Mouse (Mus musculus) heart, postnatal 0 days (tissue): ENCODE data around the gene Tfeb. TPM values are rescaled to one million over a fixed set of nuclear protein-coding genes. Genes with fewer than 3 reads are reported as not detected.

Source experiments
- ATAC-seq: fragments of 200-750 bp; cut with Nextera tagmentation; 2 replicates; pipeline ENCODE4 v1.8.0; 2017; ENCODE audit warnings: low read depth, moderate number of reproducible peaks, moderate library complexity; ENCODE audit not compliant: insufficient read depth
- DNase-seq: peaks from one replicate; pipeline ENCODE4 v3.0.0-alpha.2; 2016; ENCODE audit warnings: low spot score
- H3K27ac ChIP-seq: fragments of 300-500 bp; sonication (generic); 2 replicates; pipeline ENCODE4 v1.5.1; 2014; ENCODE audit warnings: low read depth, mild to moderate bottlenecking
- H3K27me3 ChIP-seq: fragments of 300-500 bp; sonication (generic); 2 replicates; pipeline ENCODE4 v1.6.1; 2014; ENCODE audit warnings: low read length, mixed read lengths; ENCODE audit not compliant: control insufficient read depth, insufficient read depth
- H3K36me3 ChIP-seq: fragments of 300-500 bp; sonication (generic); replicated peaks from 2 replicates; pipeline ENCODE4 v1.6.1; 2014; ENCODE audit warnings: low read length, mixed read lengths; ENCODE audit not compliant: control insufficient read depth, insufficient read depth
- H3K4me1 ChIP-seq: fragments of 300-500 bp; sonication (generic); 2 replicates; pipeline ENCODE4 v1.6.1; 2014; ENCODE audit warnings: antibody characterized with exemption; ENCODE audit not compliant: control insufficient read depth, insufficient read depth
- H3K4me2 ChIP-seq: fragments of 300-500 bp; sonication (generic); 2 replicates; pipeline ENCODE4 v1.6.1; 2014; ENCODE audit warnings: low read depth, mild to moderate bottlenecking, low read length, moderate library complexity
- H3K4me3 ChIP-seq: fragments of 300-500 bp; sonication (generic); 2 replicates; pipeline ENCODE4 v1.5.1; 2014; ENCODE audit warnings: low read depth, low read length
- H3K9ac ChIP-seq: fragments of 300-500 bp; sonication (generic); replicated peaks from 2 replicates; pipeline ENCODE4 v1.6.1; 2014; ENCODE audit warnings: low read depth, low read length, mixed read lengths
- H3K9me3 ChIP-seq: fragments of 300-500 bp; sonication (generic); replicated peaks from 2 replicates; pipeline ENCODE4 v1.6.1; 2016; ENCODE audit warnings: low read length; ENCODE audit not compliant: control insufficient read depth
- CTCF ChIP-seq: IDR thresholded peaks from 2 replicates; pipeline ENCODE4 v1.5.1; 2016; ENCODE audit warnings: antibody characterized with exemption, control low read depth, low read depth
- EP300 ChIP-seq: IDR thresholded peaks from 2 replicates; pipeline ENCODE4 v1.6.1; 2016; ENCODE audit warnings: antibody characterized with exemption, low read depth
- WGBS: fragments of 180-500 bp; shearing (Covaris S2); extraction: QIAGEN DNeasy Blood & Tissue Kit; methylation state at CpG from one replicate; pipeline ENCODE4 v1.1.7; 2014; 5-methylcytosine and 5-hydroxymethylcytosine counted together
- polyA plus RNA-seq: library from polyadenylated mRNA; unstranded; fragments of >200 nt; fragmentation: Nextera tagmentation; extraction: Ambion mirVana; gene quantifications from 2 replicates; pipeline ENCODE4 v1.2.1, GENCODE M21; 2015
- total RNA-seq: library from RNA; depleted of rRNA; stranded (reverse); fragments of >200 nt; gene quantifications from 2 replicates; pipeline ENCODE4 v1.2.3, GENCODE M21; 2014; ENCODE audit warnings: low replicate concordance; rRNA removed

Gene Tfeb
- 42.4 and 57.5 TPM in 2 replicates for total RNA-seq
- polyA plus RNA-seq: 26.9 and 27.9 TPM in 2 replicates

DNA sequence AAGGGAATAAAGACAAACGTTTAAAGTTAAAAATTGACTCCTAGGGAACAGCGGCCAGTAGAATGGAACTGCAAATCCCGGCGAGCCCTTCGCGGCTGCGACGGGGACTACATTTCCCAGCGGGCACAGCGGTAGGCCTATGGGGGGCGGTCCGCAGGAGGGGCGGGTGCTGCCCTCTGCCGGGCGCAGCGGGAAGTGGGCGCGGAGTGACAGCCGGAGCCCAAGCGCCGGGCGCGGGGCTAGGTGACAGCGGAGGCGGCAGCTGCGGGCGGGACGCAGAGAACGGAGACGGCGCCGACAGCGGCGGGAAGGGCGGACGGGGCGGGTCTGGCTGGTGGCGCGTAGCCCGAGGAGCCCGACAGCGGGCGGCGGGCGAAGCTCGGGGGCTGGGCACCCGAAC is at the start of gene Tfeb:
Gene Tfeb (plus strand): TSS at position 175 of the 400 bp plus-strand sequence.
- TF ChIP-seq CTCF (peak; percentile 91), EP300 (no peak)
- H3K4me3 ChIP-seq: peak within 1 kb of the TSS; percentile 93
- DNase-seq: peak; percentile 92
- no peaks in the 10 kb centered on the region for H3K36me3 ChIP-seq
- peak; percentile 78 for ATAC-seq
- WGBS: under 1% methylated on average over 45 of the region's 47 CpGs
- peaks cover 17% of the 10 kb centered on the region; the same call in 1 of the 2 replicates for H3K4me1 ChIP-seq
- peak within 1 kb of the TSS; percentile 92 for H3K9ac ChIP-seq
- peak within 1 kb of the TSS; percentile 94 for H3K27ac ChIP-seq
- H3K4me2 ChIP-seq: peak within 1 kb of the TSS; percentile 95
- H3K9me3 ChIP-seq: no peaks in the 10 kb centered on the region
- H3K27me3 ChIP-seq: no peaks in the 10 kb centered on the region

DNA sequence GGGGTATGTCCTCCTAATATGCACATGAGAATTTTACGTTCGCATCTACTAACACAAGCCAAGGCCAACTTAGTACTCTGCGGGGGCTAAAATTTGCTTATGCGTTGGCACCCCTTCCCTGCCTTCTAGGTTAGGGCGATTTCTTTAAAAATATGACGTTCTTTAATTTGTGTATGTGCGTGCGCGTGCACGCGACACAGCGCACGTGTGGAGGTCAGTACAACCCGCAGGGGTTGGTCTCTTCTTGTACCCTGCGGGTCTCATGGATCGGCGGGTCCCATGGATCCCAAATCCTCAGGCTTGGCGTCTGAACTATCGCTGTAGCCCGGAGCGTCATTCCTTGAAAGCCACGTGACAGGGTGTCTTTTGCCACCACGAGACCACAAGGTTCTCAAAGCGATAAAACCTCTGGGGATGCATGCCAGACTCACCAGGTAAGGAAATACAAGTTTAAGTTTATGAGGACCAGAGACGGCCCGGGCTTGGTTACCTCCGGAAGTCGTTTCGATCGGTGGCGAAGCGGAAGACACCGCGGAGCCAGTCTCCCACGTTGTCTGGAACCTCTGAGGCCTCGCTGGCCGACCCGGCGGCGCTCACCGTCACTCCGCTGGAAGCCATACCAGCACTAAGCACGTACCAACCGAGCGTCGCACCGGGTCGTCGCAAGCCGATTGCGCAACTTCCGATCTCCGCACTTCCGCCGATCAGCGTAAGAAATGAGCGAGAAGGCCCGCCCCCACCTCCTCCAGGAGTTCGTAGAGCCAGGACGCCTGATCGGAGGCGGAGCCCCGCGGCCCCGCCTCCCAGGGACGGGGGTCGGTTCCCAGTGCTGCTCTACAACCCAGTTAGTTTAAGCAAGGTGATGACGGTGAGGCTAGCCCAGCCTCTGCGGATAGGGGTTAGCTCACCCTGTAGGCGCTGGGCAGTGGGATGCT is 49.2 kb upstream of the Tfeb start:
- Histone ChIP-seq H3K4me3 (peak overlapping the region; percentile 72), H3K36me3 (peaks cover 37% of the 10 kb centered on the region), H3K9ac (peak overlapping the region; percentile 77), H3K4me1 (peaks cover 5% of the 10 kb centered on the region; the same call in 1 of the 2 replicates), H3K4me2 (peak overlapping the region; percentile 94), H3K9me3 (no peaks in the 10 kb centered on the region), H3K27ac (peak overlapping the region; percentile 77), H3K27me3 (no peaks in the 10 kb centered on the region)
- ATAC-seq (peak; percentile 87), DNase-seq (peak; percentile 97)
- whole genome bisulfite sequencing: under 1% methylated on average over 70 of the region's 70 CpGs
- peak; percentile 49; the same call in 1 of the 2 replicates for TF ChIP-seq EP300
- TF ChIP-seq CTCF: no peak

DNA sequence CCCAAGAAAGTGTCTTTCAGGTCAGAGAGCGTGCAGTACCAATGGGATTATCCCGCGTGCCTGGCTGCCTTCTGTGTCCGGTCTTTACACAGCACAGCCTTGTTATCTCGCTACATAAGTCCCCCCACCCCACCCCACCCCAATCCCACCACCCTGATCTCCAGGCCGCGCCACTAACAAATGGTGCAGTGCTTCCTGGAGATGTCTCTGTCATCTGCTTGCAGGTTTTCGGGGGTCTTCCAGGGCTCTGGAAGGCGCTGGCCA is 48.6 kb upstream of the Tfeb start, which contains the start of gene Tomm6:
Gene Tomm6 (minus strand): TSS at position 43 of the 264 bp plus-strand sequence.
- Histone ChIP-seq H3K27me3 (no peaks in the 10 kb centered on the region), H3K4me1 (peaks cover 5% of the 10 kb centered on the region; the same call in 1 of the 2 replicates), H3K9ac (peak within 1 kb of the TSS; percentile 77), H3K4me2 (peak within 1 kb of the TSS; percentile 94), H3K4me3 (peak within 1 kb of the TSS; percentile 72), H3K27ac (peak within 1 kb of the TSS; percentile 77), H3K36me3 (peaks cover 31% of the 10 kb centered on the region), H3K9me3 (no peaks in the 10 kb centered on the region)
- TF ChIP-seq CTCF: no peak
- TF ChIP-seq EP300: no peak
- WGBS: 0% methylated on average over 9 of the region's 9 CpGs
- no peak for DNase-seq
- ATAC-seq: no peak

DNA sequence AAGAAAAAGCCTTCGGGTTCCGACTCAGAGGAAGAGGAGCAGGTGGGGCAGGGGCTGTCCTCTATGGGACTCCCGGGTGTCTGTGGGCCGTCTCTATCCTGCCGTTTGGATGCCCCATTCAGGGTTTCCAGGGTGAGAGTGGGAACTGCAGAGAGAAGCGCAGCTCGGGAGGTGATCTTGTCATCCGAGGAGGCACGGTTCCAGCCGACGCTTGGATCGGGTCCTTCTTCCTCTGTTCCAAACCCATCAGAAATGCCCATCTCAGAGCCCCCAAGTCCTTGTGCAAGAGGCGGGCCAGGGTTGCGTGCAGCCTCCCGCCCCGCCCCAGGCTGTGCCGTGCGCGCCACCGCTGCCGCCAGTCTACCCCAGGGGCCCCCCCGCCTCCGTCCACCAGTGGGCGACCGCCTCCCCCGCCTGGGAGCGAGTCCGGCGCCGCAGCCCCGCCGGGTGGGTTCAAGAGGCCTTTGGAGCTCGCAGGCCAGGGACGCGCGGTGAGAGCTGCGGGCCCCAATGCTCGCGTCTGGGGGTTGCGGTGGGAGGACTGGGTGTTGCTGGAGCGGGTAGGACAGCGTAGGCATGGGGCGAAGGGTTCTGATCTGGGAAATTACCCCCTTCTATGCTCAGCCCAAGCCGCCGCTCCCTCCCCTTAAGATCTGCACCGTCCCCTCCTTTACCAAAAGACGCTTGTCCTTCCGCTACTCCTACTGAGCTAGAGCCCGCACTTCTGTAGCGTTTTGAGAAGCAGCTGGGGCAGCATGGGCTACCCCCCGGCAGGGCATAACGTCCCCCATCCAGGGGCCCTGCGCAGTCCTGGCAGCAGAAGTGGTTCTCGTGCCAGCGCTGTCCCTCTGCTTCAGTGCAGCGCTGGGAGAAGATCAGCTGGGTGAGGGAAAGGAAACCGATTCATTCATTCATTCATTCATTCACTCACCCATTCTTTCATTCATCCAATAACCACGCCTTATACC is 47.9 kb upstream of the Tfeb start, which contains the start of gene Frs3:
Gene Frs3 (plus strand): TSS at position 423 of the 968 bp plus-strand sequence.
- Histone ChIP-seq H3K4me1 (peaks cover 5% of the 10 kb centered on the region; the same call in 1 of the 2 replicates), H3K36me3 (peaks cover 26% of the 10 kb centered on the region), H3K9ac (peak within 1 kb of the TSS; percentile 77), H3K27me3 (no peaks in the 10 kb centered on the region), H3K27ac (peak within 1 kb of the TSS; percentile 77), H3K4me3 (peak within 1 kb of the TSS; percentile 72), H3K4me2 (peak within 1 kb of the TSS; percentile 94), H3K9me3 (no peaks in the 10 kb centered on the region)
- DNase-seq (peak; percentile 58), ATAC-seq (peak; percentile 73)
- TF ChIP-seq EP300 (no peak), CTCF (no peak)
- 2% methylated on average over 47 of the region's 58 CpGs for whole genome bisulfite sequencing

DNA sequence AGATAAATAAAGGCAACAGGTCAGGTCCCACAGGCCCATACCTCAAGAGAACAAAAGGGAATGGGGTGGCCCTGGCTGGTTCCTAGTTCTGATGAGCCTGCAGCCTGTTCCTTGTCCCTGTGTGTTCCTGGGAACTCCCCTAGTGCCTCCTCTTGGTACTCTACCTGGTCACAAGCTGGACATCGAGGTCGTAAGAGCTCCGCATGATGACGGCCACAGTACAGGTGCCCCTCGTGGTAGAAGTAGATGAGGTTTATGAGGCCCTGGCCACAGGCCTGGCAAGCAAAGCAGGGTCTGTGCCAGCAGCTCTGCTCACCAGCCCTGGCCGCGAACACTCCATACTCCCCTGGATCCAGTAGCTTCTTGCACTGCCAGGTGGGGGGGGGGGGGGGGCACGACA is 46.9 kb upstream of the Tfeb start:
- H3K36me3 ChIP-seq: peaks cover 16% of the 10 kb centered on the region
- H3K4me2 ChIP-seq: no peak overlapping the region
- H3K9me3 ChIP-seq: no peaks in the 10 kb centered on the region
- no peaks in the 10 kb centered on the region for H3K27me3 ChIP-seq
- H3K4me1 ChIP-seq: peaks cover 11% of the 10 kb centered on the region; the same call in 1 of the 2 replicates
- 0 out of 2 replicates have a peak overlapping the region, but pooled peaks have one; percentile 4 for H3K9ac ChIP-seq
- H3K27ac ChIP-seq: no peak overlapping the region
- WGBS: 84% methylated on average over 7 of the region's 8 CpGs
- H3K4me3 ChIP-seq: no peak overlapping the region
- TF ChIP-seq EP300: no peak
- no peak for TF ChIP-seq CTCF
- DNase-seq (no peak), ATAC-seq (no peak)
